Mouse (Mus musculus): ENCODE data around the gene Serpina12.

The Serpina12 gene

DNA sequence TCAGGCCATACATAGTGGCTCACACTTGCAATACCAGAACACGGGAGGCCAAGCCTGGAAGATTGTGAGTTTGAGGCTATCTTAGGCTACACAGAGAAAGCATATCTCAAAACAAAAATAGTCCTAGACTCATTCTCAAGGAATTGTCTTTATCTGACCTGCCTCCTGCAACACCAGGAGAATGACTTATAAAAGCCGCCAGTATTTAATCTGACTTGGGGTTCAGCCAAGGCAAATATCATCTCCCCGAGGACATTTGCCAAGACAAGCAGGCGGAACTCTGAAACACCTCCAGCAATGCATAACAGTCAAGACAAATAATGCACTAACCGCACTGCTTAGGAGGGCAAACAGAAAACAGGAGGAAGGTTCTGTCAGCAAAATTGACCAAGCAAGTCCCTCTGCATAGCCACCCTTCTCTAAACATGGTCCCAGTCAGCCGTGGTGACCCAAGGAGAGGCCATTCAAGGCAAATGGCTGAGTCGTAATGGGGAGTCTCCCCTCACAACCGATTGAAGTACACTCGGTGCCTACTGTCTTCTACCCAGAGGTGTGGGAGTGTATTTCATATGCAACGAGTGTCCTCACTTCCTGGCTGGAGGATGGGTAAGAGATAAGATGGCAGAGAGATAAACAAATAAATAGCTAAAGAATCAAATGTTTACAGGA lies 41.5 kb downstream of the Serpina12 start:
- no peak for DNase-seq

DNA sequence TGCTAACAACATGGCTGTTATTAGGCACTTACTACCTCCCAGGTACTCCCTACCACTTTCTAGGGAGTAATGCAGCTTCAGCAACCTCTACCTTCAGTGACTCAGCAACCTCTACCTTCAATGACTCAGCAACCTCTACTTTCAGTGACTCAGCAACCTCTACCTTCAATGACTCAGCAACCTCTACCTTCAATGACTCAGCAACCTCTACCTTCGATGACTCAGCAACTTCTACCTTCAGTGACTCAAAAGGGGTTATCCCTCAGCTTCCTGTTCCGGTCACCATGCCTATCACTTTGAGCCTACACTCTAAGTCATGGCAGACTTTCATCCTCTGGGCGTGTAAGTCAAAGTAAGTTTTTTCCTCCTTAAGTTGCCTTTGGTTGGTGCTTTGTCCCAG lies 43.6 kb downstream of the Serpina12 start:
- DNase-seq: no peak

DNA sequence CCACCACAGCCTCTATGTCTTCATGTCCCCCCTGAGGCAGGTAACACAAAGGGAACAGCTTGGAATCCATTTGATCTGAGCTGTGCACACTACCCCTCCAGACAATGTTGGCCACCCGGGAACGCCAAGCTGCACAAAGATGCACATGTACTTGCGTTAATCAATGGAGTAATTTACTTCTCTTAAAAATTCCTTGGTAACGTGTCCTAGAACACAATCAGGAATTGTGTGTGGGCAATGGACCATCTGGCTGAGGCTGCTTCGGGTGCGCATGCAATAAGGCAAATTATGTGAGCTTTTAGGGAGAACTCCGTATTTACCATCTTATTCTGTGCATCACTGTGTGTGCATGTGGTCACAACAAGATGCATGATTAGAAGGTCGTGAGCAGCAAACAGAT lies 44.6 kb downstream of the Serpina12 start:
- DNase-seq: no peak

DNA sequence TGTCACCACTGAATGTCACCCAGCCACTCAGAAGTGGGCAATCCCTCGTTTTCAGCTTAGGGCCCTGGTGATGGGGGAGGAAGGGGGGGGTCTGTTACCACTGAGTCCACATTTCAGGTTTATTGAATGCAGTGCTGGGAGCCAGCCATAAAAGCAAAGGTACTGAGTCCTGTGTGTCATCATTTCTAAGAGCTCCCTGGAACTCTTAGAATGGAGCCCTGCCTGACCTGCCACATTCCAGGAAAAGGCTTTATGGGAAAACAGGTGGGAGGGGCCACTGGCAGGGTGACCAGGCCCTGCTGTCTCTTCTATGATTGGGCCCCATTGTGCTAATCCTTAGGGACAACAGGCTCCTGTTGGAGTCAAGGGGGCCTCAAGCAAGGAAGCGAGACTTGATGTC lies 47.7 kb downstream of the Serpina12 start:
- no peak for DNase-seq

DNA sequence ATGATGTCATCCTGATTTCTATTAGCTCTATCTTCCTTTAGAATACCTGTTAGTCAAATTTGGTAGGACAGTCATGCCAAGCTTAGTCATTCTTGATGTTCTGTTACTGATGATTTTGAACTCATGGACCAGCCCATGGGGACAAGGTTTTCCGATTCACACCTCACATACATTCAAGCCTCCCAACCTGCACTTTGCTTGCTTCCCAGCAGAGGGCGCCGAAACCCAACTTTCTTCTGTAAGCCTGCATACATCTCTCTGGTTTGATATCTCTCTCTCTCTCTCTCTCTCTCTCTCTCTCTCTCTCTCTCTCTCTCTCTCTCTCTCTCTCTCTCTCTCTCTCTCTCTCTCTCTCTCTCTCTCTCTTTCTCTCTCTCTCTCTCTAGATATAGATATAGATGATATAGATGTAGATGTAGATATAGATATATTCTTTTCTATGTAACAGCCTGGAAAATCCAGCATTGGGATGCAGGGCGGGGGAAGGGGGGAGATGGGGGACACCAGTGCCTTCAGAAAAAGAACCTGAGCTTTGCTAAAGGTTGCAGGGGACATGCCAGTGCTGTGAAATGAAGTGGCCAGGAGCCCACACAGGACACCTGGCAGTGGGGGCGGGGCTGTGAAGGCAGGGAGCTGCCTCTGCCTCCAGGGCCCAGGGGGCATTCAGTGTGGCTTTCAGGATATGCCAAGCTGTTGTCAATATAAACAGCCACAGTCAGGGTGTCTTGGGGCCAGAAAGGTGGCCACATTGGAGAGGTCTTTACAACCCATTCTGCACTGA lies 48.8 kb downstream of the Serpina12 start:
- DNase-seq: peak; percentile 63

DNA sequence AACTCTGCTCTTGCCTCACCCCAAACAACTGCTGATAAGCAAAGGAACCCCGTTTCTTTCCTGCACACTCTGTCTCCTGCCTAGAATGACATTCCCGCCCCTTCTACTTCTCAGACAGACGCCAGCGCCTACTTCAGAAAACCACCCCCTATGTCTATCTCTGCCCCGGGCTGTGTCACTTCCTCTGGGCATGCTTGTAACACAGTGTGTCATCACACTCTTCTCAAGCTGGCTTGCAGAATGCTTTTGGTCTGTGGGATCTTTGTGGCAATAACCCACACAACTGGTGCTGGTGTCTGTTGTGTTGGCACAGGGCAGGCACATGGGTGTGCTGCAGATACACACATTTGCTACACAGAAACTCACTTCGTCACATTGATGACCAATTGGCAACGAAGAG lies 51.3 kb downstream of the Serpina12 start:
- DNase-seq: no peak

DNA sequence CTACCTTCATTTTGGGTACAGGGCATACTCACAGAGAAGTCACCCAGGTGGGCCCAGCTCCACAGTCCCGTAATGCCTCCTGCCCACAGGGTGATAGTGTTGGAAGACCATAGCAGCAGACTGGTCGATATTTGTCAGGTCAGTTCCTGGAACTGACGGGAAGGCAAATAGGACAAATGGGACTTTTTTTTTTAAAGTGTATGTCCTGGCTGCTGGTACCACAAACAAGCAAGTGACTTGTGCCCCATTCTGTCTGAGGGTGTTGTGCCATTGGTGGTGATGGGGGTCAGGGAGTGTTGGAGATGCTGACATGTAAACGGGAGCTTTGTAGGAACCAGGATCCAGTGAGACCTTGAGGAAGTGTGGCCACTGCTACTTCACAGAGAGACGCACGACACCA lies 54.4 kb downstream of the Serpina12 start, which contains the start of gene Serpina11:
Serpina11 (minus strand) TSS at position 101 of the 400 bp plus-strand sequence.
- DNase-seq: no peak

DNA sequence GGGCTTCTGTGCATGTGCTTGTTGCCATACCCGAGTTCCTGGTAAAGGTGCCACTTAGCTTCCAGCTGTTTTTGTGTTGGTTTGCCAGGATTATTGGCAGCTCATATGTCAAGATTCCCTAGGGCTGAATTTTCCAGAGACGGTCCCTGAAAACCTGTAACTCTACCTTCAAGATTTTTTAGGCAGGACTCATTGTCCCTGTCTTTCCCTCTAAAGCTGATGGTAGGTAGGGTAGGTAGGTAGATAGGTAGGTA lies 54.8 kb downstream of the Serpina12 start:
- DNase-seq: no peak

DNA sequence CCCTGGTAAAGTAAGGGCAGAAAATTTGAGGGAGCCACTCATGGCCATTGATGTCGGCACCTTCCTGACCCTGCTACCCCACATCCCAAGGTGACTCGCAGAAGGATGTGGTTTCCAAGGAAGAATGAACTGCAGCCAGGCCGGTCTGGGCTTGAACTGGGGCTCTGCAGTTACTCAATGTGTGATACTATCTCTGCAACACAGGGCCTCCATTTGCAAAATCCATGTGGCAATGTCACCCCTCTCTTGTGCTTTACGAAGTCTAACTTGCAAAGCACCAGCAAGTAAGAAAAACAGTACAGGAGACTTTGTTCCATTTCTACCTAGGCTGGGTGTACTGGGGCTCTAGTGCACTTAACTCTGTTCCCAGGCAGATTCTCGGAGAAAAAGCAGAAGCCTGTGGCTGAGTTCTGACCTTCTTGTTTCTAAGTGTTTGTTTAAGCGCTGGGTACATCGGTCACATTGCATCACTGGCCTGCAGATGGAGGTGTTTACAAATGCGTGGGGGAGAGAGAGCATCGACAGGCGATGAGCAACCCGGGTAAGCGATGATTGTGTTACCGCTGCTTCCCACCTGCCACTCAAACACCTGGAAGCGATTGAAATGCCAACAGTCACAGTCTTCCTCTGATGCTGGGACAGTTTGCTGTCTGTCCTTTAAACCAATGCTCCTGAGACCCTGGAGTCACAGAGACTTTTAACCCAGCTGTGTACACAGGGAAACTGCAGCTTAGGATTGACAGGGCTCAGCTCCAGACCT lies 55.3 kb downstream of the Serpina12 start:
- no peak for DNase-seq

DNA sequence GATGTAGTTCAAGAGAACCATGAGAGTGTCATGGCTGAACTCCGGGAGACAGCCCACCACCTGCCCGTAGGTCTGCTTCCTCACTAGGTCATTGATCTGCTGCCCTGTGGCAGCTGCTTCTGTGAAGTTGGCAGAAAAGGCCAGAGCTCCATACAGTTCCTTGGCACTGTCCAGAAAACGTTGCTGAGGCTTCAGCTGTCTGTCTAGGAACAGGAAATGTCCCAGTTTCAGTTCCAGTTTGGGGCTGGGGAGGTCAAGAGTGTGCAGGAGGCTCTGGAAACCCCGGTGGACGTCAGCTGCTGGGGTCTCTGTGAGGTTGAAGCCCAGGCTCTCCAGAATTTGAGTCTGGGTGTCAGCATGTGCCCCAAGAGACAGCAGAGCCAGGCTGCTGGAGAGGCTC lies 58.4 kb downstream of the Serpina12 start:
- DNase-seq: no peak

DNA sequence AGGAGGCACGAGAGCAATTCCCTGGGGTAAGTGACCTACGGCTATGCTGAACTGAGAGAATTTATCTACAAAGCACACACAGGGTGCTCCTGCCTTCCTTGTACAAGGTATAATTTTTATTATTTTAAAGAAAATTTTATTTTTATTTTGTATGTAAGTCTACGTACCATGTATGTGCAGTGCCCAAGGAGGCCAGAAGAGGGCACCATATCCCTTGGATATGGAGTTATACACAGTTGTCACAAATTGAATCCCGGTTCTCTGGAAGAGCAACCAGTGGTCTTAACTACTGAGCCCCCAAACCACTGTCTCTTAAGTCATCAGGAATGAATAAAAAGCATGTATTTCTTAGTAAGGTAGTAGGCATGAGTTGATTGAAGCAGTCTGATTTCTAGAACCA lies 59.3 kb downstream of the Serpina12 start:
- DNase-seq: peak; percentile 47

DNA sequence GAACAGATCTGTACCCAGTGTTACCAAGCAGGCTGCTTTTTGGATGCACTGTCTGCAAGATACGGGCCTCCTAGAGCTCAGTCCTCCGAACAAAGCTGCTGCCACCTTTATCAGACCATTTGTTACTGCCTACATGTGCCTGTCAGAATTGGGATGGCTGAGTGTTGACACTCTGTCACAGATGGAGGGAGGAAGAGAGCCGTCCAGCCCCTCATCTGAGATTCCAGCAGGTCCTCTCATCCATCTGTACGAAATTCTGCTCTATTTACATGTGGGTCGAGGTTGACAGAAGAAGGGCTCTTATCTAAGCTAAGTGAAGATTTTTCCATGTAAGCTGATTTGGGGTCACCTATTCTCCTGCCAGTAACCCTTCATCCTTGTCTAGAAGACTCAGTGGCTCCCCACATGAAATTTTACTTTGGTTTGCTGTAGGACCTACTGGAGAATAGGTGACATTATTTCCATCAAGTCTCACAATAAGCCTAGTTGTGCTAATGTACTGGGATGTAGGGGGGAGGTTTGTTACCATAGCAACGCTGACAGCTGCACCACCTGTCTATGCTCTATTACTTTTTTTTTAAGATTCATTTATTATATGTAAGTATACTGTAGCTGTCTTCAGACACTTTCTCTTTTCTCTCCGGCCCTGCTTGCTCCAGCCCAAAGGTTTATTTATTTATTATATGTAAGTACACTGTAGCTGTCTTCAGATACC lies 62.4 kb downstream of the Serpina12 start:
- no peak for DNase-seq

Measured in embryo, embryonic 11 days (tissue).